Mouse (Mus musculus) megakaryocyte progenitor cell, adult 5-6 weeks (primary cell): ENCODE measurements around the gene Trio. TPM values are rescaled to one million over a fixed set of nuclear protein-coding genes. Genes with fewer than 3 reads are reported as not detected.
A peak's percentile ranks its signal among the peaks of the same experiment; 100 is the strongest.

ENCODE experiments used
- ATAC-seq: replicated peaks from 2 replicates; pipeline ENCODE4 v1.8.0; 2016; ENCODE audit warnings: mild to moderate bottlenecking, moderate TSS enrichment, inconsistent platforms; ENCODE audit not compliant: poor library complexity
- total RNA-seq, 2 experiments: library from RNA; stranded (forward) in 1 of 2; stranded (reverse) in 1 of 2; fragments of 157-497, 149-512 nt in 1 of 2; fragments of 200-1000 nt in 1 of 2; gene quantifications; 2 replicates each; pipeline versions ENCODE4 v1.2.3 to v1.2.4; 2015 to 2017

Trio gene
- total RNA-seq, 2 experiments from 2014 or later, result 19.4 to 20.2 TPM

DNA sequence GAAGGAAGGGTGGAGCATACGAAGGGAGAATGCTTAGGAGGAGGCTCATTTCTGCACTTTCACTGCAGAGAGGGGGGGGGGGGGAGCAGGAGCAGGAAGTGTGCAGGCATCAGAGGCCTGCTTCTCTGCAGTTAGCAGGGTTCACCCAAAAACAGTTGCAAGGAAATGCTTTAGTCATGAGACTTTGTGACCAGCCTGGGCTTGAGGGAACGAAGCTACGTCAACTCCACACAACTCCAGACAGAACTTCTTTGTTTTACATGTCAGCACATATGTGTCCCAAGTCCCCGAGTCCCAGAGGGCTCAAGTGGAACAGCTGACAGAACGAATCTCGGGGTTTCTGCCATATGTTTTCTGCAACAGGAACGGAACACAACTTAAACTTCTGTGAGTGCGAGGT lies 99.8 kb downstream of the Trio start:
- peak; percentile 55 for ATAC-seq

DNA sequence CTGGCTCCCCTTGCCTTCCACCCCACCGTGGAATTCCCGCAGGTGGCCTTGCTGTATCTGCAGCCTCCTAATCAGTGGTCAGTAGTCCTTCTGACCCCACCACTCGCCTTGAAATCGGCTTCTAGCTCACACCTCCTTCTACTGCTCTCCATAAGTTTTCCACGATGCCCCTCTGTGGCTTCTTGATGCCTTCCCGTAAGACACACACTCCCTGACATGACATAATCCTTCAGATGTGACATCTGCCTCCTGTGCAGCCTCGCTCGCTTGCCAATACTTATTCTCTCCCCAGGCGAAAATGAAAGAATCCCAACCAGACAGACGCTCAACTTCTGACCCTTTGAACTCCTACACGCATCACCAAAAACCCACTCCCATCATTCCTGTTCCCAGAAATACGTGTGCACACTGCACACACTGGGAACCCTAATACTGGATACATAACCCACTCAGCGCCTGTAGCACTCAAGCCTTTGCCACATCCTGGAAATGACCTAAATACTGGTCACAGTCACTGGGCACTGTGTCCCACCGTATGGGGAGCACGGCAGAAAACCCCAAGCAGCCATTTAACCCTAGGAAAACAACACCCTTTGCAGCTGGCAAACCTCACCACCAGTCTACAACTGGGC lies 100.5 kb downstream of the Trio start:
- ATAC-seq, result no peak; the same call in 1 of the 2 replicates

DNA sequence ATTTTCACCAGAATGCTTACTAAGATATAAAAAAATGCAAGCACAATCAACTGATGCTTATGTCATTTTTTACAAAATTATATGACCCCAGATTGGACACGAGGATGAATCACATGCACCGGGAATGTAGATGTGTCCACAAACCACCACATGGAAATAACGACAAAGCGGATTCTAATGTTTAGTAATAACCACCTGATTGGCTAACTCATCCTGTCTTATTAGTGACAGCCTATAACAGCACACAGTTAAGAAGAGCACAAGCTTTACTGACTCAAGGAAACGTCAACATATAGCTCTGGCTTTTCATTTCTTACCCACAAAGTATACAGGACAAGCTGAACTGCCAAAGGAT lies 101.7 kb downstream of the Trio start:
- peak; percentile 41 for ATAC-seq

DNA sequence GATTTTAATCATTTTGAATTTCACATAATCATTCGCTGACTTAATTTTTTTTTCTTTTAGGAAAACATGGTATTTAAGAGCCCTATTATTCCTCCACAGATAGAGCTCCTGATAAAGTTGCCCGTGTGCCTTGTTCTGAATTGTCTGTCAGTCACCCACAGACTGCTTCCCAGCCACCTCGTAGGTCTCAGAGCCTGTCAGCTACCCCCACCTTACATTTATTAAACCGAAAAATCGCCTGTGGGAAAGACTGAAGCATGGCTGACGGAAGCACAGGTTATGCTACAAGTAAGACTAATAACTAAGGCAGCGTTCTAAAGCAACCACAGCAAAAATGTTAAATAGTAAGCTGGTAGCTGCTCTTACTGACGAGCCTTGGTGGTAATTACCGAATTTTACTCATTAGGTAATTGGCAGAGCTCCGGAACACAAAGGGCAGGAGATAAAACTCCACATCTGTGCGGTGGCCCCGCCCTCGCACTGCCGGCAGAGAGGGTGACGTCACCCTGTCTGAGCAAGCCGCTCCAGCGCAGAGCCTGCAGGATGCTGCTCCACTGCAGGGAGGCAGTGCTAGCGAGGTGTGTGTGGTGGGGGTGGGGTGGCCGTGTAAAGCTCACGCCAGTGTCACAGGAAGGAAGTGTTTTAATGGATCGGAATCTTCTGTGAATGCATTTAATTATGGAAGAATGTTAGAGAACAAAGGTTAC lies 102.2 kb downstream of the Trio start:
- ATAC-seq, result peak; percentile 79

DNA sequence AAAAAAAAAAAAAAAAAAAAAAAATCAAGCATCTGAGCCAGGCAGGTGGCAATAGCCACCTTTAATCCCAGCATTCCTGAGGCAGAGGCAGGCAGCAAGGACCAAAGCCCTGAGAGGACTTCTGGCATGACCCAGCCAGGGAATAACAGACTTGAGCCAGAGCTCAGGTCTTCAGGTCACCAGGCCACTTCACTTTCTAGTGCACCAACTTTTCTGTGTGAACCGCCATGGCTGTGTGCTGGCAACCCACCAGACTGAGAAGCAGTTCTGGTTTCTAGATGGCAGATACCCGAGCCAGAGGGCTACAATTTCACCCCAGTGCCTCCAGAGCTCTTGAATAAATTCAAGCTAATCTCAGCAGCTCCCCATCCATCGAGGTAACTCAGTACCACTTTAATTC lies 104.9 kb downstream of the Trio start:
- ATAC-seq, result no peak

DNA sequence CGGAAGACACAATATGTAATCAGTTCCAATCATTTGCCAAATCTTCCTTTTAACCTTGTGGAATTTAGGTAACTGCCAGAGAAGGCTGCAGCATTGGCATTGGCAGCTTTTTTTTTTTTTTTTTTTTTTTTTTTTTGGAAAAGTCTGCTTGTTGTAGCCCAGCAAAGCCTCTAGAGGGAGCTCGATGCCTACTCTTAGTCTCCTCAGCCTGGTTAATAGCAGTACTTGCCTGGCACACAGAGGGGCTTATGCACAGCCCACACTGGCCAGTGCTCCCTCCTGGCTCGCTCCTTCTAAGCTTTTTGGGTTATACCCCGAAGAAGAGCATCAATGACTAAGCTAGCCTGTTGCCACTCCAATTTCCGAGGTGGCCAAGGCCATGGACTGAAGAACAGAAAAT lies 106.1 kb downstream of the Trio start:
- ATAC-seq, result peak; percentile 73

DNA sequence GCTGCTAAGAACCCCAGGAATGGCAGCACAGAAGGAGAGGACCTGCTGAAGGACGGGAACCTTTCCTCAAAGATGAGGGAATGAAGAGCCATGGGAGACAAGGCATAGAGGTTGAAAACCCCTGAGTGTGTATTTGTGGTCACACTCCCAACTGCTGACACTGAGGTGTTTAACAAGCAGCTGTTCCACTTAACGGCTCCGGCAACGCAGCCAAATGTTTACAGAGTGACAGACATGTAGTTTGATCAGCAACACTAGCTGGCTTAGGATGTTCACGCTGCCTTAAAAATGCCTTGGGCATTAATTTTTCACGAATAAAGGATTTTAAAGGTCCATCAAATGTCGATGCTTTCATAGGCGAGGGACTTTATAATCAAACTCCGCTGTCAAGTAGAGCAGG lies 106.8 kb downstream of the Trio start:
- no peak for ATAC-seq

DNA sequence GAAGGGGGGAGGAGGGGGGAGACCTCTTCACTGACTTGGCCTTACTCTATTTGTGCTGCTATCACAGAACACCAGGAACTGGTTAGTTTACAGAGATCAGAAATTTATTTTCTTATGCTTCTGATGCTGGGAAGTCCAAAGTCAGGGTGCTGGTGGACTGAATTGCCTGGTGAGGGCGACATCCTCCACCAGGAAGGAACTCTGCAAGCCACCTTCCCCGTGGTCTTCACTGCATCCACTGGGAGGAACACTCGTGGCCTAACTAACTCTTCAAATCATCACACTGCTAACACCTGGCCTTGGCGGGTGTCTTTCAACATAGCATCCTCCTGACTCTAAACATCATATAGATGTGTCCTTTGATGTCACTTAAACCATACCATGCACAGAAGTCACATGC lies 109.4 kb downstream of the Trio start:
- ATAC-seq, result no peak

DNA sequence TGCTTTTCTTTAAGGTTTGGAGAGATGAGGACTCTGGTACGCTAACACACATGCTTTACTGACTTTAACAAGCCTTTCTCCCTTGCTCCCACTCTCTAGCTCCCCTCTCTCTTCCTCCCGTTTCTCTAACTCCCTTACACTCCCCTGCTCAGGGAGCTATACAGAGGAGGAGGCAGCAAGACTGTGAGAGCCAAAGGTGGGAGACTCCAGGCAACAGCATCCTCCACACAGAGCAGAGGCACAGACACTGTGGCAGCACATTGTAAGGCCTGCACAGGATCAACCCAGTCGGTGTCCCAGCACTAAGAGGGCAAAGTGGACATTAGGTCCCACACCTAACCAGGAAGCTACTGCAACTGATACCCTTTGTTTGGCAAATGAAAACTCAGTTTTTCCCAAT lies 112.6 kb downstream of the Trio start:
- ATAC-seq, result no peak

DNA sequence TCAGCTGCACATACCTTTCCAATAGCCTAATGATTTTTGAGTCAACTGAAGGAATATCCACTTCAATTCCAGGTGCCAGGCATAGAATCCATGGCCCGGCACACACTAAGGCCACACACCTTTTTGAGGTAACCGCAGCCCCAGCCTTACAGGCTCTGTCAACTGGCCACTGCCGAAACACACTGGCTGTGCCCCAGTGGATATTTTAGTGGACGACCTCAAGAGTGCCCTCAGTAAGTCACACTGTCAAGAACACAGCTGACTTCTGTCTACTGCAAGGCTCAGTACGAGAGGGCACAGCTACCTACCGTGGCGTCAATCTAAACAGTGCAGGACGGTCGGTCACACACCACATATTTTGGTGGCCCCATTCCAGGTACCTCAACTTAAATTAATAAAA lies 114.5 kb downstream of the Trio start:
- no peak for ATAC-seq

DNA sequence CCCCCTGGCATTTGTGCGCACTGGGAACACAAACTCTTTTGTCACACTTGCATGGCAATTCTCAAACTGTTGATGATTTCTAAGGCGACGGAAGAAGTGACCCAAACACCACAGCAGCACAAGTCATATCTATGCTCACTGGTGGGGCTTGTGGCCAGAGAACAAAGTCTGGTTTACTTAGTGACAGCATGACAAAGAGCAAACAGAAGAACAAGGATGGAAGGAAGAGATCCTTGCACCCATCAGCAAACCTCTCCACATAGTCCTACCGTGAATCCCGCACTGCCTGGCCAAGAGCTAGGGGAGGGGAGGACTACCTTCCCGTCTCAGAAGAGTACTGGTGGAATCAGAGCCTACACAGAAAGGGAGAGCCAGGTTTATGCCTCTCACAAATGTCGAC lies 115.5 kb downstream of the Trio start:
- no peak for ATAC-seq

DNA sequence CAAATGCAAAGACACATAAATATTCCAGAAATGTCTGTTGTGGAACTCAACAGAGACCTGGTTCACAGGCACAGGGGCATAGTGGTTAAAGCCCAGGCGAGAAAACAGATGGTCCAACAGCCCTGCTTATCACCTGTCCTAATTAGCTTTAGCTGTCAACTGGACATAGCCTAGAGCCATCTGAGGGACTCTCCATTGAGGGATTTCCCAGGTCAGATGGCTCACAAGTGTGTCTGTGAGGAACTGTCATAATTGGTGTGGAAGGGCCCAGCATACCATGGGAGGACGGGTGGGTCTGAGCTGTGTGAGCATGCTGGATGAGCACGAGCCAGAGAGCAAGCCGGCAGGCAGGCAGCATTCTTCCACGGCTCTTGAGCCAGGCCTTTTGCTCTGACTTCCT lies 118.0 kb downstream of the Trio start:
- ATAC-seq, result no peak

DNA sequence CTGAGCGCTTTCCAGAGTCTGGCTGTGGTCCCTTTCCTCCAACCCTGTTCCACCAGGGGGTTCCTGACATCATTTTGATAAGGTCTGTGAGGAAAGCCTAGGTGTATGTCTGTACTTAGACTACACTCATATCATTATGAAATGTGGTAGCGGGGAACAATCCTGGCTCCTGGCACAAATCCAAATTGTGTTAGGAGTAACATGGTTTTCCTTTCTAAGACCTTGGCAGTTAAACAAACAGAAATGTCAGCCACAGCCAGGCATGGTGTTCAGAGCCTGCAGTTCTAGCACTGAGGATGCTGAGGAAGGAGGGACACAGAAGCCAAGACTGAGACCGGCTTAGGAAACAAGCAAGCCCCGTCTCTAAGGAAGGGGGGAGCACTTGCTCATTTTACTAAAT lies 119.2 kb downstream of the Trio start:
- no peak for ATAC-seq

DNA sequence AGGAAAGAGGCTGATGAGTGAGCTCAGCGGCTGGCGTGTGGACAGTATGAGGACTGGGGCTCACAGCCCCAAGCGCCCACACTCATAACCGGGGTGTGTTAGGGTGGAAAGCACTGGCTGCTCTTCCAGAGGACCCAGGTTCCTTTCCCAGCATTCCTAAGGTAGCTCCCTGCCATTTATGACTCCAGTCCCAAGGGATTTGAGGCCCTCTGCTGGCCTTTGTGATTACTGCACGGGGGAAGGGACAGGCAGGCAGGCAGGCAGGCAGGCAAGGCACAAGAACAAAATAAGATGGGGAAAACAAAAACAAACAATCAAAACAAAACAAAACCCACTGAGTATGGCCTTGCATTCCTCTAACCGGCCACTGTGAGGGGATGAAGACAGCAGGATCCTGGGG lies 120.3 kb downstream of the Trio start:
- ATAC-seq, result 0 out of 2 replicates have a peak, but pooled peaks have one; percentile 26

DNA sequence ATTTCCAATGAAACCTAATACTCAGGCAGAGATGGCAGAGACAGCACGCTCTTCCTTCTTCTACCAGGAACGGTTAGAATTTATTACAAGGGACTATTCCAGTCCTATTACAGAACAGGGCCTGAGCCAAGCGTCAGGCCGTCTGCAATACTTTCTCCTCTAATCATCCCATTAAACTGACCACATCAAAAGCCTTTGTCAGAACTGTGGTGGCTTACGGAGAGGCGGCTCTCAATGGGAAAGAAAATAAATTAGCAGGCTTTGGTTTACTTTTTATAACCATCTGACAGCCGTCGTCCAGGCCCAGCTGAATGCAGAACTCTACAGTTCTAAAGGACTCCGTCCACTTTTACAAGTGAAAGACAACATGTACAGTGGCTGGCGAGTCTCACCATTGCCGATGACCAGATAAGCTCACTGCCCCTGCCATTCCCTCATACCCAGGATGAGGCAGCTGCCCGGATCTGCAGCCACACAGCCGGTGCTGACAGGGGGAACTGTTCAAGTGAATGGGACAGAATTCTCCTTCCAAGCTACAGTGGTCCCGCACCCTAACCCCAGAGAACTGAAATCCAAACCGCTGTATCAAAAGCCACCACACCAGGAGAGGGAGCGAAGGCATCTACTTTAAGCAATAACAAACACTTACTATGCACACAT lies 121.2 kb downstream of the Trio start:
- ATAC-seq, result no peak

DNA sequence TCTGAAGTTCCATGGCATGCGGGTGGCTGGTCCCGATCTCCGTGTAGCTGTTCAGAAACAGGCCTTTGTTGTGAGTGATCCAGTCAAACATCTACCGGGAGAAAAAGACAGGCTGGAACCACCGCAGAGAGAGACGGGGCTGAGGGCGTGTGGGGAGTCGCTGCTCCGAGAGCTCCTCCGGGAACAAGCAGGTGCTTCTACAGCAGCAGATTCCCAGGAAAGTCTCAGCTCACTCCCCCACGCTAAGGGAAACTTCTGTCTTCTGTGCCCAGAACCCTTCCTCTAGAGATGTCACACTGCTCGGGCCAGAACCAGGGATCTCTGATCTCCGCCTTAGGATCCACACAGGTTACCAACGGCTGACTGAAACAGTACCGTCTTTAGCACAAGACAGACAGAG lies 124.4 kb downstream of the Trio start:
- no peak for ATAC-seq

DNA sequence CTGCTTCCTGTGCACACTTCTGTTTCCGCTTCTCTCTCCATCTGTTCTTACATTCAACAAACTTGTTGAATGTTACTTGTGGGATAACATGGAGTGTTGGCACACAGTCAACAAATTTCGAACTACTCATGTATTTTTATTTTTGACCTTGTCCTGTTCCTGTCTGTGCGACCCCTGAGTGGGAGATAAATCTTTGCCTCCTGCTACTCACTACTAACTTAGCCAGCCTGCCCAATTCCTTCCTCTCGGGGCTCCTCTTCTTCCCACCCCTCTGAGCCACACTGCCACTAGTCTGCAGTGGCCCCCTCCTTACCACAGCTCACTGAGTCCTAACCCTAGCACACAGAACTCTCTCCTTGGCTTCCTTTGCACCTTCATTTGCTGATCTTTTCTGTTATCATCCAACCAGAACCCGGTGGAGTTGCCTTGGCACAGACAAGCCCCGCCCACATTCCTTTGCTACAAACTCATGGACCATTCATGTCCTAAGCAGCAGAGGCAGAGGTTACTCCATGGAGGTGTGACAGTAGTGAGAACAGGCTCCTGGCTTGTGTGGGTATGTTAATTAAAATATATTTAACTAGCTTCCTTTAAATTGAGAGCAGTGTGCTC lies 126.7 kb downstream of the Trio start:
- peak; percentile 17; the same call in 1 of the 2 replicates for ATAC-seq

DNA sequence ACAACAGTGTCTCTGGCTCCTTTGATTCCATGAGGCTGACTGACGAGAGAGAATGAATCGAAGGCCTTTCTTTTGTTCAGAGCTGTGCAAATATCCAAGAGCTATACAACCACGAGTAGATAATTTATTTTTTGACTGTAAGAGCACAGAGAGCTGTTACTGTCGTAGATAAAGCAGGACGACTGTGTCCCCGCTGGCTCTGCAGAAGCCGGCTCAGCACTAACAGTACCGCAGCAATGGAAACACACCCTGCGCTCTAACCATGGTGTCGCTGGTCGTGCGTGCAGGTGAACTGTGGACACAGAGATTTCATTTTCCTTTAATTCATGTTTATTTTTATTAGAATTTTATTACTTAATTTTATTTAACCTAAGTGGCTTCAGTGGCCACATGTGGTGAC lies 131.5 kb downstream of the Trio start:
- no peak for ATAC-seq

DNA sequence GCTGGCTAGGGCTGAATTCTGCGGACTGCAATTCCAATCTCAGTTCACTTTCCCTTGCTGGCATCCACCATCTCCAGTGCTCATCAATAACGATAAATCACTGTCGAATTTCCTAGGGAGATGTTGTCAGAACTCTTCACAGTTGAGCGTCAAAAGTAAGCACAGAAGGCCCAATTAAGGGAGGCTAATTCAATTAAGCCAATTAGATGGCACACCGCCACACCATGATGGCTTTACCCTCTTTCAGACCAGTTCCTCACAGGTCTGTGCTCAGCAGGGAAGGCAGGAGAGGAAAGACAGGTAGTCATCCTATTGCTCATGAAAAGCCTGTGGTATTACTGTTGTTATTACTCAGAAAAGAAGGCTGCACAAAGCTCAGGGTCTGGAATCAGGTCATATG lies 133.6 kb downstream of the Trio start:
- no peak for ATAC-seq

DNA sequence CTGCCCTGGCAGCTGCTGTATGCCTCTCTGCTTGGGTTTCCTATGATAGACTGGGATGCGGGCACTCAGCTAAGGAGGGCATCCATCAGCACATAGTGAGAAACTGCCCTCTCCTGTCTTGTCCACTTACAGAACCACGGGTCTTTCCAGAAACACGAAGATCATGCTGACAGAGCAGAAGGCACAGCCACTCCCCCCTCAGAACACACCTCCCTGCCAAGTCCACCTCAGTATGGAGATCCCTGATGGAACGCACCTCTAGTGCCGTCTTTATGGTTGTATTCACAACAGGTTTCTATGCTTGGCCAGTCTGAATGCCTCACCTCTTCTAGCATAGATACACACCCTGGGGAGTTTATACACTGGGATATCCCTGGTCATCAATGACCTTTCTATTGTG lies 135.0 kb downstream of the Trio start:
- no peak for ATAC-seq

DNA sequence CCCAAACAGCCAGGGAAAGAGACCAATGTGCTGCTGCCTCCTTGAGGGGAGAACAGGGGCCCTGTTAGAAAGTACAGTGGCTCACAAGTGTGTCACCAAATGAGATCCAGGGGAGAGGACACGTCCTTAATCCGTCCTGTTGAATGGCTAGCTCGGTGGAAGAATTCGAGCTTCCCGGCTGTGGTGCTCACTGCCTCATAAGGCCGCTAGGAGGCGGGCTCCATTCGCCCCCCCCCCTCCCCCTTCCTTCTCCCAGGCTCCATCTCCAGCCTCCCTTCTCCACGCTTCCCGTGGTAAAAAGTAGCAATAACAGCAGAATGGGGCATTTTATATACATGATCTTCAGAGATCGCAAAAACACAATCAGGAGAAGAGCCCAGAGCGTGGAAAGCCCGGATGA lies 137.5 kb downstream of the Trio start:
- ATAC-seq, result no peak

DNA sequence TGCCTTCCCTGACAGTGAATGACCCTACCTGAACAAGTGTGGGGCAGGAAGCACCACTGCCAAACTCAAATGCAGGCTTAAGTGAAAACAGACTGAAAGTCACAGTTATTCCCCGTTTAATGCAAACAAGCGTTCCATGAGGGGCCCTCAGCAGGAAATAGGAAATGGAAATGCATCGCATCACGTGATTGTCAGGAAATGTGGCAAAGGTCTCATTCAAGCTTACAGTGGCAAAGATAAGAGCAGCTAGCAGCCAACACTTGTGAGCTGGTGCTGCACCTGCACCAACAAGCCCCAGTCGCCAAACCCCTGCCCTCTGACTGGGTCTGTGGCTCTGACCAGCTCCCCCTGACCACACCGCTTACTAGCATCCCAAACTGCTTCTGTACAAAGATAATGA lies 138.7 kb downstream of the Trio start:
- ATAC-seq, result no peak
